Mouse (Mus musculus) limb, embryonic 13.5 days (tissue): Measurements from ENCODE around the gene Pde4d. TPM values are rescaled to one million over a fixed set of nuclear protein-coding genes. Genes with fewer than 3 reads are reported as not detected.

ENCODE experiments used
- ATAC-seq: fragments of 200-750 bp; cut with Nextera tagmentation; 2 replicates; pipeline ENCODE4 v1.8.0; 2017; ENCODE audit warnings: low read depth, moderate number of reproducible peaks, moderate TSS enrichment; ENCODE audit not compliant: low FRiP score
- H3K27ac ChIP-seq: fragments of 300-500 bp; sonication (generic); 2 replicates; pipeline ENCODE4 v1.5.1; 2015; ENCODE audit warnings: inconsistent platforms, mild to moderate bottlenecking, moderate library complexity
- H3K27me3 ChIP-seq: fragments of 300-500 bp; sonication (generic); 2 replicates; pipeline ENCODE4 v1.6.1; 2015; ENCODE audit warnings: mild to moderate bottlenecking, inconsistent platforms
- H3K36me3 ChIP-seq: fragments of 300-500 bp; sonication (generic); 2 replicates; pipeline ENCODE4 v1.6.1; 2015; ENCODE audit warnings: inconsistent platforms, mild to moderate bottlenecking, moderate library complexity
- H3K4me1 ChIP-seq: fragments of 300-500 bp; sonication (generic); 2 replicates; pipeline ENCODE4 v1.6.1; 2015; ENCODE audit warnings: inconsistent platforms
- H3K4me2 ChIP-seq: fragments of 300-500 bp; sonication (generic); replicated peaks from 2 replicates; pipeline ENCODE4 v1.6.1; 2015; ENCODE audit warnings: inconsistent platforms, mild to moderate bottlenecking, moderate library complexity
- H3K4me3 ChIP-seq: fragments of 300-500 bp; sonication (generic); 2 replicates; pipeline ENCODE4 v1.5.1; 2015; ENCODE audit warnings: moderate library complexity, mild to moderate bottlenecking, inconsistent platforms
- H3K9ac ChIP-seq: fragments of 300-500 bp; sonication (generic); 2 replicates; pipeline ENCODE4 v1.6.1; 2015; ENCODE audit warnings: mild to moderate bottlenecking, inconsistent platforms
- H3K9me3 ChIP-seq: fragments of 300-500 bp; sonication (generic); 2 replicates; pipeline ENCODE4 v1.6.1; 2016; ENCODE audit warnings: inconsistent platforms
- WGBS: fragments of 180-500 bp; shearing (Covaris S2); methylation state at CpG from one replicate; pipeline ENCODE4 v1.1.7; 2015; 5-methylcytosine and 5-hydroxymethylcytosine counted together
- polyA plus RNA-seq: library from polyadenylated mRNA; unstranded; fragments of >200 nt; fragmentation: Nextera tagmentation; extraction: Ambion mirVana; gene quantifications from 2 replicates; pipeline ENCODE4 v1.2.1, GENCODE M21; 2015

Gene Pde4d
- polyA plus RNA-seq, 1 experiment from 2014 or later: 22.3 TPM

DNA sequence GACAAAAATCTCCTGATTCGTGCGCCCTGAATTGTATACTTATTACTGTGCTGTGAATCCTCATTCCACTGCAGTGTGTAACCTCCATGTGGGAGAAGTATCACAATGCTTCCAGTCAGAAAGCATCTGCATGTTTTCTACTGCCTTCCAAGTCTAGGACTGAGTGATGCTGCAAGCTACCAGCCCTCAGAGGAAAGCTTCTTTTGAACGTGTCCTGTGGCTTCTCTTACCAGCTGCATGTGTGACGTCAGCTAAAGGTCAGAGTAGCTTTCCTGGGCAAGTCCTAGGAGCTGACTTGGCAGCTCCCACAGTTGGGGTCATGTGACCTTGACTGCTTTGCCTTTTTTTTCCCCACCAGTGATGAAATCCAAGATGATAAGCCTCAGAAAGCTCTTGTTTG lies 1086.9 kb downstream of the Pde4d start:
- H3K4me1 ChIP-seq: no peaks in the 10 kb centered on the region
- WGBS: 68% methylated on average over 4 of the region's 4 CpGs
- ATAC-seq: no peak
- H3K27ac ChIP-seq: no peak overlapping the region
- no peak overlapping the region for H3K9ac ChIP-seq
- H3K4me3 ChIP-seq: no peak overlapping the region
- H3K36me3 ChIP-seq: no peaks in the 10 kb centered on the region
- H3K27me3 ChIP-seq: no peaks in the 10 kb centered on the region
- H3K9me3 ChIP-seq: no peaks in the 10 kb centered on the region
- H3K4me2 ChIP-seq: no peak overlapping the region

DNA sequence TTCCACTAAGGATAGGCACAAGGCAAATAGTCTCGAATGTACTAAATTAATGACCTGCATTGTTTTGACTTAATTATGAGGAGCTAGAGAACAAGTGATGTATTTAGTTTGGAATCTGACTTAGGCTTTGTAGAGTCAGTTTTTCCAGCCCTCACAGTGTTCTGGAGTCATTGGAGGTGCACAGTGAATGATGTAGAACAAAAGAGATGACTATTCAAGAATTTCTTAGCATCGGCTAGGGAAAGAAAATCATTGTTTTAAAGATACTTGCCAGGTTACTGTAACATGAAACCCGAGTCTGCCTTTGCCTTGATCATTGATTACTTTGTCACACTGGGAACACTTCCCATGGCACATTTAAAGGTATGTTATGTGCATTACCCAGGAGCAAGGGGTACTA lies 1089.6 kb downstream of the Pde4d start:
- 53% methylated on average over 3 of the region's 3 CpGs for WGBS
- Histone ChIP-seq H3K9me3 (no peaks in the 10 kb centered on the region), H3K9ac (no peak overlapping the region), H3K27ac (no peak overlapping the region), H3K4me1 (no peaks in the 10 kb centered on the region), H3K4me3 (no peak overlapping the region), H3K36me3 (no peaks in the 10 kb centered on the region), H3K4me2 (no peak overlapping the region), H3K27me3 (no peaks in the 10 kb centered on the region)
- no peak for ATAC-seq

GRCm38 (mm10) chr13:109544646-109545045 lies 1094.9 kb downstream of the Pde4d start:
- no peak overlapping the region for H3K4me3 ChIP-seq
- WGBS: 79% methylated on average over 4 of the region's 4 CpGs

DNA sequence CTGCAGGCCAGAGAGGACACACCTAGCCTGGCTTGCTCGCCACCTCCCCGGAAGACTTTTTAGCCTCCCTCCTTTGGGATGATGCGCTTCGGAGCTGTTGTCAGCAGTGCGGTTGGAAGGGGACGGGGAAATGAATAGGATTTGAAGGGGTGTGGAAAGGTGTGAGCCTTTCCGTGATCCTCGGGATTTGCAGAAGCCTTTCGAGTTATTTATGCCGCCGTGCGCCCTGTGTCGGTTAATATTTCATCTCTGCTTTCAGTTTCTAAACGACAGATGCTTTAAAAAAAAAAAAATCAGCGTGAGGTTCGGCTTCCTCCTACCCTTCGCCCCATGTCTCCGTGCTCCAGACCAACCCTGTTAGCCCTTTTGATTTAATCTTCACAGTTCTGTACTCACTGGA lies 1096.6 kb downstream of the Pde4d start:
- Histone ChIP-seq H3K4me1 (0 out of 2 replicates have a peak, but pooled peaks cover 3% of the 10 kb centered on the region), H3K9me3 (no peaks in the 10 kb centered on the region), H3K27ac (no peak overlapping the region), H3K4me3 (no peak overlapping the region), H3K36me3 (no peaks in the 10 kb centered on the region), H3K27me3 (no peaks in the 10 kb centered on the region), H3K4me2 (peak overlapping the region; percentile 30; the same call in 1 of the 2 replicates), H3K9ac (no peak overlapping the region)
- ATAC-seq: no peak
- whole genome bisulfite sequencing: 75% methylated on average over 18 of the region's 18 CpGs

More at GRCm38 (mm10) chr13:109544646-109545045, 1094.9 kb downstream of the Pde4d start:
- no peaks in the 10 kb centered on the region for H3K36me3 ChIP-seq
- no peaks in the 10 kb centered on the region for H3K9me3 ChIP-seq
- no peak overlapping the region for H3K9ac ChIP-seq
- no peak for ATAC-seq
- 0 out of 2 replicates have a peak, but pooled peaks cover 3% of the 10 kb centered on the region for H3K4me1 ChIP-seq
- H3K27me3 ChIP-seq: no peaks in the 10 kb centered on the region
- no peak overlapping the region for H3K4me2 ChIP-seq
- H3K27ac ChIP-seq: no peak overlapping the region

DNA sequence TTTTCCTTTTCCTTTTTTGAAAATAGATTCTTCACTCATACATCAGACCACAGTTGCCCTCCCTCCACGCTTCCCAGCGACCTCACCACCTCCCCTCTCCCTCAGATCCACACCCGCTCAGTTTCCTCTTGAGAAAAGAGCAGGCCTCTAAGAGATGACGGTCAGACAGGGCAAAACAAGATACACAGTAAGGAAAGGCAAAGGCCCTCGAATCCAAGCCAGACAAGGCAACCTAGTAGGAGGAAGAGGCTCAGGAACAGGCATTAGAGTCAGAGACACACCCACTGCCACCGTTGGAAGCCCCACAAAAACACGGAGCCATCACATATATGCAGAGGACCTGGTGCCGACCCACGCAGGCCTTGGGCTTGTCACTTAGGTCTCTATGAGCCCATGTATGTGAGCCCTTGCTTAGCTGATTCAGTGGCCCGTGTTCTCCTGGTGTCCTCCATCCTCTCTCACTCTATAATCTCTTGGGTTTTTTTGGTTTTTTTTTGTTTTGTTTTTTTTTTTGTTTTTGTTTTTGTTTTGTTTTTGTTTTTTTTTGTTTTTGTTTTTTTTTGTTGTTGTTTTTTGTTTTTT lies 1097.3 kb downstream of the Pde4d start:
- Histone ChIP-seq H3K36me3 (no peaks in the 10 kb centered on the region), H3K4me1 (0 out of 2 replicates have a peak, but pooled peaks cover 3% of the 10 kb centered on the region), H3K9ac (no peak overlapping the region), H3K9me3 (no peaks in the 10 kb centered on the region), H3K27ac (no peak overlapping the region), H3K4me2 (no peak overlapping the region), H3K27me3 (no peaks in the 10 kb centered on the region), H3K4me3 (no peak overlapping the region)
- WGBS: 80% methylated on average over 10 of the region's 10 CpGs
- ATAC-seq: no peak

DNA sequence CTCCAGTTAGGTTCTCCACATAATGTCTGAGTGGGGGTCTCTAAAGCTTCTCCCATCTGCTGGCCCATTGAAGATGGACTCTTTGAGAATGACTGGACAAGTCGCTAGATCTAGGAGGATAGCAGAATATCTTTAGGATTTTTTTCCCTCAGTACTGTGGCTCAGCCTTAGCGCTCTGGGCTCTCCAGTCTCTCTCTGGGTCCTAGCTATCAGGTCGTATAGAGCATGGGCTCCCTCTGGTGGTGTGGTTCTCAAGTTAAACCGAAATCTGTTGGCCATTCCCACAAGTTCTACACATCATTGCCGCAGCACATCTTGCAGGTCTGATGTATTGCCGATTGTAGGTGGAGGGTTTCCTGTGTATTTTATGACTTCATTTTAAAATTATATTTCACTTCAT lies 1098.0 kb downstream of the Pde4d start:
- Histone ChIP-seq H3K9me3 (no peaks in the 10 kb centered on the region), H3K4me3 (no peak overlapping the region), H3K27me3 (no peaks in the 10 kb centered on the region), H3K36me3 (no peaks in the 10 kb centered on the region), H3K9ac (no peak overlapping the region), H3K4me2 (no peak overlapping the region), H3K27ac (no peak overlapping the region), H3K4me1 (0 out of 2 replicates have a peak, but pooled peaks cover 3% of the 10 kb centered on the region)
- 31% methylated on average over 6 of the region's 6 CpGs for WGBS
- ATAC-seq: peak; percentile 83

GRCm38 (mm10) chr13:109548263-109548662 lies 1098.5 kb downstream of the Pde4d start:
- no peaks in the 10 kb centered on the region for H3K9me3 ChIP-seq
- 67% methylated on average over 5 of the region's 5 CpGs for WGBS
- no peak overlapping the region for H3K4me3 ChIP-seq
- no peak overlapping the region for H3K27ac ChIP-seq
- no peak overlapping the region for H3K4me2 ChIP-seq
- no peaks in the 10 kb centered on the region for H3K36me3 ChIP-seq
- H3K9ac ChIP-seq: no peak overlapping the region
- no peaks in the 10 kb centered on the region for H3K27me3 ChIP-seq
- 0 out of 2 replicates have a peak, but pooled peaks cover 3% of the 10 kb centered on the region for H3K4me1 ChIP-seq
- ATAC-seq: no peak

DNA sequence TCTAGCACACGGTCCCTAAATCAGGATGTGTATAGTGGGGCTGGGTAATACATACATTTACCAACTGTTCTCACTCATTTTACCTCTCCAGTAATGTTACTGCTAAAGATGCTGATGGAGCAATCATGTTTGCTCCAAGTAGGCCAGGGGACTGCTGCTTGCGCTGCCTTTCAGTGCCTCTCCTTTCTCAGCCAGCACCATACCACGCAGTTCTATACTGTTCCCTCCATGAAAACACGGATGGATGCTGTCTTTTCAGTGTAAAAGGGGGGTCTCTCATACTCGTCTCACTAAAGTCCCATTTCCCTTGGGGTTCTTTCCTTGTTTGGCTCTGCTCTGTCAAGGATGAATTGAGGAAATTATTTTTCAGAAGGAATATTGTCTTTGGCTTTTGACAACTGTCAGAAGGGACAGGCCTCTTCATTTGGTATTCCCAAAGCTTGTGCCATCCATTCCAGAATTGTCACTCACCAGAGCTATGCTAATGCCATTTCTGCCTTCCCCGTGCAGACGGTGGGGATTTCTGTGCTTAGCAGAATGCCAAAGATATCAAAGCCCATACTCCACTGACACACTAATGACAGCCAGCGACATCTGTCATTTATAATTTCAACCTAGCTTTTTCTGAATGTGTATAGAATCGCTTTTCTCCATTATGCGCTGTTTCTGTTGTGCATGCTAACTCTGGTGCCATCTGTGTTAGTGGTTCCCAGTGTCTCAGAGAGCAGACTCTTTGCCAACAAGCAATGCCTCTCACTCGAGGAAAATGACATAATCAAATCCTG lies 1099.2 kb downstream of the Pde4d start:
- no peak overlapping the region for H3K9ac ChIP-seq
- 83% methylated on average over 11 of the region's 11 CpGs for WGBS
- no peaks in the 10 kb centered on the region for H3K9me3 ChIP-seq
- ATAC-seq: no peak
- no peaks in the 10 kb centered on the region for H3K27me3 ChIP-seq
- H3K36me3 ChIP-seq: no peaks in the 10 kb centered on the region
- no peak overlapping the region for H3K27ac ChIP-seq
- no peak overlapping the region for H3K4me3 ChIP-seq
- H3K4me1 ChIP-seq: 0 out of 2 replicates have a peak, but pooled peaks cover 3% of the 10 kb centered on the region
- H3K4me2 ChIP-seq: no peak overlapping the region

DNA sequence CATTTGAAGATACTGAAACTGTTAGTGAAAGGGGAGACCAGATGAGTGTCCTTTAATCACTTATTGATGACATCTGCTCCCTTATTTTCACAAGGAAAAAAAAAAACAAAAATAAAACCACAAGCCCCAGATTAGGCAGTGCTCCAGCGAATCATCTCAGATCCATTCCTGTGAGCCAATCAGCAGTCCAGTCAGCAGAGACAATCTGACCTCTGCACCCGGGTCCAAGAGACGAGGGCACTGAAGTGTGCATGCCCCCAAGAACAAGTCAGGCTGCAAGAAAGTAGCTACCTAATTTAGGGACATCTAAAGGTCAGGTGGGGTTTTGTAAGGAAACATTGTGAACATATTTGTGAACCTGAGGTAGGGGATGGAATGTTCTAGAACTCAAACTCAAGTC lies 1102.1 kb downstream of the Pde4d start:
- Histone ChIP-seq H3K9ac (no peak overlapping the region), H3K9me3 (no peaks in the 10 kb centered on the region), H3K27me3 (no peaks in the 10 kb centered on the region), H3K4me3 (no peak overlapping the region), H3K27ac (no peak overlapping the region), H3K4me2 (no peak overlapping the region), H3K36me3 (no peaks in the 10 kb centered on the region), H3K4me1 (no peaks in the 10 kb centered on the region)
- ATAC-seq: no peak
- WGBS: 83% methylated on average over 3 of the region's 3 CpGs

GRCm38 (mm10) chr13:109555513-109555912 lies 1105.8 kb downstream of the Pde4d start:
- Histone ChIP-seq H3K27ac (no peak overlapping the region), H3K27me3 (no peaks in the 10 kb centered on the region), H3K4me2 (no peak overlapping the region), H3K9ac (no peak overlapping the region), H3K4me1 (no peaks in the 10 kb centered on the region), H3K9me3 (no peaks in the 10 kb centered on the region), H3K4me3 (no peak overlapping the region), H3K36me3 (no peaks in the 10 kb centered on the region)
- ATAC-seq: no peak
- WGBS: 87% methylated on average over 5 of the region's 5 CpGs

- no peak overlapping the region for H3K4me3 ChIP-seq
- H3K4me1 ChIP-seq: no peaks in the 10 kb centered on the region
- H3K9me3 ChIP-seq: no peaks in the 10 kb centered on the region
- no peak overlapping the region for H3K27ac ChIP-seq
- H3K36me3 ChIP-seq: no peaks in the 10 kb centered on the region
- ATAC-seq: no peak
- no peak overlapping the region for H3K9ac ChIP-seq
- WGBS: 88% methylated on average over 4 of the region's 4 CpGs
- no peaks in the 10 kb centered on the region for H3K27me3 ChIP-seq
- no peak overlapping the region for H3K4me2 ChIP-seq
Observed at GRCm38 (mm10) chr13:109556853-109557252, 1107.1 kb downstream of the Pde4d start.

GRCm38 (mm10) chr13:109558341-109559257 lies 1108.9 kb downstream of the Pde4d start:
- Histone ChIP-seq H3K36me3 (no peaks in the 10 kb centered on the region), H3K9ac (no peak overlapping the region), H3K4me2 (no peak overlapping the region), H3K9me3 (no peaks in the 10 kb centered on the region), H3K4me3 (no peak overlapping the region), H3K27me3 (no peaks in the 10 kb centered on the region), H3K4me1 (no peaks in the 10 kb centered on the region), H3K27ac (no peak overlapping the region)
- 73% methylated on average over 12 of the region's 12 CpGs for WGBS
- no peak for ATAC-seq
